Mouse (Mus musculus) inflammation-experienced regulatory T-cells (primary cell): Measurements from ENCODE around the gene Exosc8. TPM values are rescaled to one million over a fixed set of nuclear protein-coding genes. Genes with fewer than 3 reads are reported as not detected.

Experiments
- polyA plus RNA-seq, 2 experiments: library from polyadenylated mRNA; unstranded; fragments of 100-300 nt; shearing (Covaris generic); gene quantifications; one replicate each; pipeline ENCODE4 v1.2.1; 2017

Gene Exosc8
- 100 to 1,000 TPM; 191 to 206 TPM for polyA plus RNA-seq

DNA sequence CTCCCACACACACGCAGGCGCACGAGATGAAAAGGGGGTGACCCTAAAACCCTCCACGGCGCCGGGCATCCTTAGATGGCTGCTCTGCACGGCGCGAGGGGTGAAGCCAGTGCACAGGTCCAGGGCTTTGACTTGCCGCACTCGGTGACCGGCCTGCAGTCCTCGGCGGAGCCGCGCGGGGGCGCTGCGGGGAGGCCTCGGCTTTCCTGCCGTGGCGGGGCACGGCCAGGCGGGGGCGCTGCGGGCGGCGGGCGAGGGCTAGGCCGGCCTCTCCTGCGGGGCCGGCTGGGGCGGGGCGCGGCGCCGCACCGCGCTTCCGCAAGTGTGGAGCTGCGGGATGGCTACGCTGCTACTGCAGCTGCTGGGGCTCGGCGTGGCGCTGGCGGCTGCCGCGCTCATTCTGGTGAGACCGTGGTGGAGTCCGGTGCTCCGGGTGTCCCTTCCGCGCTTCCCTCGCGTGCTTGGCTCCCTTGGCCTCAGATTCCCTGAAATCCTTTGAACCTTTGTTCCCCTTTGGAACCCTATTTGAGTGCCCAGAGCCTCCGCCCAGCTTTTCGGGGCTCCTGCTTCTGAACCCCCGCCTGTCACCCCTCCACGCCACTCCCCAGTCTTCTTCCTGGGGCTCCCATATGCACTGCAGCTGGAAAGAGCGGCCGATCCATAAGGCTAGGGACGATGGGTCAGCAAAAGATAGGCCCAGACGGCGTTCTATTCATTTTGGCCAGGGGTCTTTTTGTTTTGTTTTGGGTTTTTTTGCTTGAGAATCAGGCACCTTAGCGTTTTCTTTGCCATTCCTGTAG is at the start of gene Exosc8, which contains the start of gene Alg5:
Gene Exosc8, minus strand, starts transcription at position 147 of the 800 bp plus-strand sequence.
Gene Alg5, plus strand, starts transcription at position 293 of the 800 bp plus-strand sequence.

DNA sequence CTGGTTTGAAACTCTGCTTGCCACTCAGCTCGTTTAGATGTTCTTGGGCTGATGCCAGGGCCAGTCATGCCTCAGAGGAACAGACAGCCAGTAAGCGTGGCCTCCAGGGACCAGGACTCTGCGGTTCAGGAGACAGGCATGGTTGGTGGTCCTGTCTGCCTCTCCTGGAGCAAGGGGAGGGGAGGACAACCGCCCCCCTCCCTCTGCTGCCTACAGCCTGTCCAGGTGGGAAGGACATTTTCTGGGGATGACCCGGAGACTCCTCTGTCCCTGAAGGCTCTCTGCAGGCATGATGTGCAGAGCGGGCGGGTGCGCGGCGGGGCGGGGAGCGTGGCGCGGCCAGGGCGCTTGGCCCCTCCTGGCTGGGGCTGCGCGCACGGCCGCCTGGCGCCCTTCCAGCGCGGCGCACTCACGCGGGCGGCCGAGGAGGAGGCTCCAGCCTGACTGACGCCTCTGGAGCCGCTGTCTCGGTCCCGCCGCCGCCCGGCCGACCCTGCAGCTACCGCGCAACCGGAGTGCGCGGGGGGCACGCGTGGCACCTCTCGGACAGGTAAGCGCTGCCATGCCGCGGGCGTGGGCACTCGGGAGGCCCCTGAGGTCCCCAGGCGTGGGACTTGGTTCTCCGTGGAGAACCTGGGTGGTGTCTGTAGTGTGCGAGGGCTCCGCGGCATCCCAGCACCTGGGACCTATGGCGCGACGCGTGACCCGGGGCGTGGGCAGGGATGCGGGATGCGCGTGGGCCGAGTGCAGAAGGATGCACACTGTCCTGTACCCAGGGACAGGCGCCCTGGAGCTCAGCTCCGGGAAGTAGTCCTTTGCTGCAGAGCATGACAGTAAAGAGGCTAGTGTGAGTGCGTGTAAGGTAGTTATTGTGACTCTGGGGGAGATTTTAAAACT is 20.2 kb upstream of the Exosc8 start, which contains the start of gene Smad9:
Gene Smad9, plus strand, starts transcription at position 438 of the 897 bp plus-strand sequence.

DNA sequence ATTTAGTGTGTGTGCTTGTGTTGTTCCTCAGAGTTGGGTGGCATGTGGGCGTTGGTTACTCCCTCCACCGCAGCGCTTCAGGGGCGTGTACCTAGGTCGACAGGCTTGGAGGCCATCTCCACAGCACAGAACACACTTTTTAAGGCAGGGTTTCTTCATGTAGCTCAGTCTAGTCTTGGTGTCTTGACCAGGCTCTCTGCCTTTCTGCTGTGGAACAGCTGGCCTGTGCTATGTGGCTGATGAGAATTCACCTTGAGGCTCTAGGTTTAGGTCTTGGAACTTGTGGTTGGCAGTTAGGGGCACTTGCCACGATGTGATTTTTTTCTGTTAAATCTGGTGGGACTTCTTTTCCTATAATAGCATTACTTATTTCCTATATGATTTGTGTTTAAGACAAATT is 20.9 kb downstream of the Exosc8 start, which contains the start of gene Gm21958:
Gene Gm21958, minus strand, starts transcription at position 101 of the 400 bp plus-strand sequence.

DNA sequence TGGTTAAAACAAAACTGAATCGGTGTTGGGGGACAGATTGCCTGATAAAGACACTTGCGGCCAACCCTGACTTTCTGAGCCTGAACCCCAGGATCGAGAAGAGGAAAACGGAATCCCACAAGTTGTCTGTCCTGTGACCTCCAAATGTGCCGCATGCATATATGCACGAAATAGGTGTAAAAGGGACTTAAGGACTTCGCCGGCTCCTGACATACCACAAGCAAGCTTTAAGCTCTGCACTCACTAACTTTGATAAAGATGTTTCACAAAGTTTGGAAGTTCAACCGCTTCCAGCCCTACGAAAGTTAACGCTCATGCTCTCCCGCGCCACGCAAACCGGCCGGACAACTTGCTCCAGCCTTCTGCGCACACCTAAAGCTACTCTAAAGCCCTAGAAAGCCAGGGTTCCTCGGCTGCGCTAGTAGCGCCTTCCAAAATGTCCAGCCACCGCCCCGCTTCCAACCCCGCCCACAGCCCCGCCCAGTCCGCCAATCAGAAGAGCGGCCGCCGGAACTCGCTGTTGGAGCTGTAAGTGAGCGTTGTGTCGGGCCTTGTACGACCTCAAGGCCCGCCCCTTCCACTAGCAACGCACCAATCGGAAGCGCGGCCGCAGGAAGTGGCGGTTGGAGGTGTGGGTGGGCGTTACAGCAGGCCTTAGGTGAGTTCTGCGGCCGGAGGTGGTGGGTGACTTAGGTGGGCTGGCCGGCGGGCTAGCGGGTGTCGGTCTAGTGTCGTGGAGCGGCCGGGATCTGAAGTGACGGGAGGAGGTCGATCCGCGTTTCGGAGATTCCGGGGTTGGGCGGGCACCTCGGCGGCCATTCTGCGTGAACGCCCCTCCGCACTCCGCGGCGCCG is 42.8 kb downstream of the Exosc8 start, which contains the start of gene Supt20:
Gene Supt20, plus strand, starts transcription at position 606 of the 854 bp plus-strand sequence.

Other genes with a start within 250 kb of the Exosc8 start
- gene Supt20, start 42.6 kb downstream of the Exosc8 start, polyA plus RNA-seq: 100 to 1,000 TPM; 239 to 276 TPM
- gene Gm21958, start 21.0 kb downstream of the Exosc8 start, polyA plus RNA-seq: not detected
- 10 to 100 TPM; 77.9 to 95.9 TPM for gene Alg5, start 146 bp upstream of the Exosc8 start, polyA plus RNA-seq
- not detected for gene Smad9, start 20.2 kb upstream of the Exosc8 start, polyA plus RNA-seq
- 100 to 1,000 TPM in 1 of 2 experiments, 10 to 100 TPM in 1; 88.0 to 130 TPM for gene Rfxap, start 72.4 kb upstream of the Exosc8 start, polyA plus RNA-seq
- gene Sertm1, start 180.5 kb upstream of the Exosc8 start, polyA plus RNA-seq: under 1 TPM in 1 of 2 experiments, not detected in 1; 0.32 TPM